Mouse (Mus musculus) gastrocnemius, postnatal 25 days (tissue): ENCODE results near the gene Tspan33. TPM values are rescaled to one million over a fixed set of nuclear protein-coding genes. Genes with fewer than 3 reads are reported as not detected.
"Not testable (repeated sequence)": the region's sequence is repeated elsewhere in the genome, so short reads cannot be mapped to it uniquely, and the experiment has no call there.

Source experiments
- DNase-seq: peaks from one replicate; pipeline ENCODE4 v3.0.0; 2022
- long read RNA-seq, 2 experiments: library from polyadenylated mRNA; stranded (forward); transcript quantifications; one replicate each; pipeline ENCODE4 v2.0.0; 2021
- total RNA-seq, 2 experiments: library from RNA; stranded (reverse); gene quantifications; 1 replicate in 1 of 2; 2 replicates in 1 of 2; pipeline ENCODE4 v1.2.3; 2021

The Tspan33 gene
- 1 to 10 TPM; 2.8 to 3.1 TPM for total RNA-seq
- long read RNA-seq, experiment 1, partial matches to known transcripts, result 1 of 29 reads
- long read RNA-seq, experiment 1, other reads (novel, unspliced or antisense), result 23 of 29 reads
- long read RNA-seq, experiment 2, partial matches to known transcripts, result 0 of 20 reads
- long read RNA-seq, experiment 2, other reads (novel, unspliced or antisense), result 12 of 20 reads

- DNase-seq, result peak; percentile 93
Measured at GRCm38 (mm10) chr6:29693953-29694352, at the start of gene Tspan33. Tspan33 (plus strand) TSS chr6:29694222.

- DNase-seq, result peak; percentile 58
Measured at GRCm38 (mm10) chr6:29649494-29650169, 44.4 kb upstream of the Tspan33 start.

GRCm38 (mm10) chr6:29650170-29650549 lies 43.9 kb upstream of the Tspan33 start:
- DNase-seq, result no peak

GRCm38 (mm10) chr6:29653271-29653670 lies 40.8 kb upstream of the Tspan33 start:
- no peak for DNase-seq

GRCm38 (mm10) chr6:29658626-29659475 lies 35.2 kb upstream of the Tspan33 start:
- DNase-seq, result no peak

GRCm38 (mm10) chr6:29659964-29660363 lies 34.1 kb upstream of the Tspan33 start:
- DNase-seq, result no peak

- DNase-seq, result no peak
Measured at GRCm38 (mm10) chr6:29660662-29661307, 33.2 kb upstream of the Tspan33 start.

- DNase-seq, result no peak
Measured at GRCm38 (mm10) chr6:29667266-29667665, 26.8 kb upstream of the Tspan33 start.

- no peak for DNase-seq
Measured at GRCm38 (mm10) chr6:29671741-29672140, 22.3 kb upstream of the Tspan33 start.

- no peak for DNase-seq
Measured at GRCm38 (mm10) chr6:29672563-29673411, 21.2 kb upstream of the Tspan33 start.

GRCm38 (mm10) chr6:29673739-29674138 lies 20.3 kb upstream of the Tspan33 start:
- DNase-seq, result no peak

GRCm38 (mm10) chr6:29679947-29680550 lies 14.0 kb upstream of the Tspan33 start:
- not testable (repeated sequence) for DNase-seq

GRCm38 (mm10) chr6:29681853-29682252 lies 12.2 kb upstream of the Tspan33 start:
- no peak for DNase-seq

GRCm38 (mm10) chr6:29684686-29685085 lies 9.3 kb upstream of the Tspan33 start:
- DNase-seq, result no peak

- no peak for DNase-seq
Measured at GRCm38 (mm10) chr6:29685952-29686351, 8.1 kb upstream of the Tspan33 start.

GRCm38 (mm10) chr6:29689458-29689857 lies 4.6 kb upstream of the Tspan33 start:
- DNase-seq, result no peak

GRCm38 (mm10) chr6:29694375-29695289 lies 610 bp downstream of the Tspan33 start:
- DNase-seq, result no peak

GRCm38 (mm10) chr6:29695290-29695674 lies 1.3 kb downstream of the Tspan33 start:
- DNase-seq, result no peak

GRCm38 (mm10) chr6:29695975-29696374 lies 2.0 kb downstream of the Tspan33 start:
- no peak for DNase-seq

- DNase-seq, result no peak
Measured at GRCm38 (mm10) chr6:29697139-29697538, 3.1 kb downstream of the Tspan33 start.
